Mouse (Mus musculus) megakaryocyte progenitor cell, adult 5-6 weeks (primary cell): Measurements from ENCODE around the gene Rapgef4. TPM values are rescaled to one million over a fixed set of nuclear protein-coding genes. Genes with fewer than 3 reads are reported as not detected.

Experiments used
- ATAC-seq: replicated peaks from 2 replicates; pipeline ENCODE4 v1.8.0; 2016; ENCODE audit warnings: mild to moderate bottlenecking, moderate TSS enrichment, inconsistent platforms; ENCODE audit not compliant: poor library complexity
- total RNA-seq, 2 experiments: library from RNA; stranded (forward) in 1 of 2; stranded (reverse) in 1 of 2; fragments of 157-497, 149-512 nt in 1 of 2; fragments of 200-1000 nt in 1 of 2; gene quantifications; 2 replicates each; pipeline versions ENCODE4 v1.2.3 to v1.2.4; 2015 to 2017

The Rapgef4 gene
- total RNA-seq, 2 experiments from 2014 or later: 0.50 to 3.8 TPM

- ATAC-seq: no peak
These were observed 272.8 kb downstream of the Rapgef4 start for GRCm38 (mm10) chr2:72253882-72254281.

GRCm38 (mm10) chr2:72254813-72255582, 274.0 kb downstream of the Rapgef4 start:
- no peak for ATAC-seq

GRCm38 (mm10) chr2:72260704-72261103, 279.7 kb downstream of the Rapgef4 start:
- peak; percentile 95 for ATAC-seq

- ATAC-seq: no peak
These were observed 281.9 kb downstream of the Rapgef4 start for GRCm38 (mm10) chr2:72262814-72263480.

- ATAC-seq: no peak
These were observed 286.4 kb downstream of the Rapgef4 start for GRCm38 (mm10) chr2:72267390-72267789.

GRCm38 (mm10) chr2:72269651-72270341, 288.8 kb downstream of the Rapgef4 start:
- no peak for ATAC-seq

GRCm38 (mm10) chr2:72278247-72278873, 297.3 kb downstream of the Rapgef4 start:
- no peak for ATAC-seq

- no peak for ATAC-seq
These were observed 299.5 kb downstream of the Rapgef4 start for GRCm38 (mm10) chr2:72280524-72280923.

- ATAC-seq: no peak
These were observed 300.9 kb downstream of the Rapgef4 start for GRCm38 (mm10) chr2:72281971-72282370.

GRCm38 (mm10) chr2:72282733-72283132, 301.7 kb downstream of the Rapgef4 start:
- ATAC-seq: no peak

- no peak for ATAC-seq
These were observed 303.6 kb downstream of the Rapgef4 start for GRCm38 (mm10) chr2:72284689-72285088.

GRCm38 (mm10) chr2:72285256-72285887, 304.3 kb downstream of the Rapgef4 start, which contains the start of gene Map3k20:
Gene Map3k20, plus strand, starts transcription at chr2:72285637.
- peak; percentile 81 for ATAC-seq

- 0 out of 2 replicates have a peak, but pooled peaks have one; percentile 2 for ATAC-seq
These were observed 305.0 kb downstream of the Rapgef4 start for GRCm38 (mm10) chr2:72285888-72286661.

- ATAC-seq: peak; percentile 81
These were observed 306.1 kb downstream of the Rapgef4 start for GRCm38 (mm10) chr2:72287142-72287541.

GRCm38 (mm10) chr2:72288932-72289534, 308.0 kb downstream of the Rapgef4 start:
- ATAC-seq: no peak

- ATAC-seq: no peak
These were observed 310.1 kb downstream of the Rapgef4 start for GRCm38 (mm10) chr2:72291103-72291502.

GRCm38 (mm10) chr2:72292573-72292972, 311.5 kb downstream of the Rapgef4 start:
- peak; percentile 47; the same call in 1 of the 2 replicates for ATAC-seq

GRCm38 (mm10) chr2:72294994-72295393, 314.0 kb downstream of the Rapgef4 start:
- ATAC-seq: no peak

- peak; percentile 49 for ATAC-seq
These were observed 316.1 kb downstream of the Rapgef4 start for GRCm38 (mm10) chr2:72296984-72297715.
